Mouse (Mus musculus) T-helper 1 cell (primary cell): ENCODE measurements around the gene Kctd17.

Experiments
- in situ Hi-C: fragments of 300-600 bp; cut with MboI, MseI; formaldehyde crosslinking; loops from one replicate; pipeline ENCODE4 v1.15.1; 2025; ENCODE audit warnings: high pct_unique_total_duplicates

Kctd17 gene

DNA sequence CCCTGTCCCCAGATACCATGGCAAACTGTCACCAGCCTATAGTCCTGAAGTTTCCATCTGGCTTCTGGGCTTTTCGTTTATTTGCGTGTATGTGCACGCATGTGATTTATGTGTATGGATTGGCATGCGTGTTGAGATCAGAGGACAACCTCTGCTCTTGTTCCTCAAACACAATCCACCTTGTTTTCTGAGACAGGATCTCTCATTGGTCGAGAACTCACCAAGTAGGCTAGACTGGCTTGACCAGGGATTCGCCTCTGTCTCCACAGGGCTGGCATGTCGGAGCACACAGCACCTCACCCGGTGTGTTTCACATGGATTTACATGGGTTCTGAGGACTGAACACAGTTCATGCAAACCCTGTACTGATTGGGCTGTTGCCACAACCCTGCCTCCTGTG is 14.2 kb upstream of the Kctd17 start:
- in situ Hi-C loops, result no loop called here

DNA sequence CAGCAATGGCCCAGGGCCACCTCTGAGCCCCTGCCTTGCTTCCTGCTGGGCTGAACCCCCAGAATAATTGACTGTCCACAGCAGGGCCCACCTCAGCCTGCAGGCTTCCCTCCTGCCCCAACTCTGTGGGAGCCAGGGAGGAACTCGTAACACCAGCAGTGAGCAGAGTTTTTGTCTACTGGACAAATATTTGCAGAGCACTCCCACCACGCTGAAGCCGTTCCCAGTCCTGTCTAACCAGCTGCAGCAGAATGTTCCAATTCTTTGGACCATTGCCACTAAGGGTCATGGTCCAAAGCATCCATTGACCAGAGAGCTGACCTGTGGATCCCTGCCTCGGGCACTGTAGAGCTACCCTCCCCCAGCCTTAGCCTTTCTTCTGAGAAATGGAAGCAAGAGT is 11.4 kb upstream of the Kctd17 start:
- in situ Hi-C loops, result no loop called here

DNA sequence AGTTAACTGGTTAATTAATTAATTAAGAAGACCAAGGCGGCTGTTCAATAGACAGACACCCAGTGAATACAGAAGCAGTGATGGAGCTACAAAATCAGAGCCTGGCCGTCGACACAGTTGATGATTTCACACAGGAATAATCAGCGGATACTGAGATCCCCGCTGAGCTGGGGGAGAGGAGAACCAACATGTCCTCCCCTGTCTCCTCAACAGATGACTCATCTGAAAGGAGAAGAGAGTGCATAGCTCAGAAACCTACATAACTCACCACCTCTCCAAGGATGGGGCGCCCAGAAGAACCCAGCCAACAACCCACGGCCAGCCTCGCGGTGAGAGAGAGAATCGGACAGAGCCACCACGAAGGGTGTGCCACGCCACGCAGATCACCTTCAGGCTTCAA is 8.0 kb upstream of the Kctd17 start:
- in situ Hi-C loops, result no loop called here

DNA sequence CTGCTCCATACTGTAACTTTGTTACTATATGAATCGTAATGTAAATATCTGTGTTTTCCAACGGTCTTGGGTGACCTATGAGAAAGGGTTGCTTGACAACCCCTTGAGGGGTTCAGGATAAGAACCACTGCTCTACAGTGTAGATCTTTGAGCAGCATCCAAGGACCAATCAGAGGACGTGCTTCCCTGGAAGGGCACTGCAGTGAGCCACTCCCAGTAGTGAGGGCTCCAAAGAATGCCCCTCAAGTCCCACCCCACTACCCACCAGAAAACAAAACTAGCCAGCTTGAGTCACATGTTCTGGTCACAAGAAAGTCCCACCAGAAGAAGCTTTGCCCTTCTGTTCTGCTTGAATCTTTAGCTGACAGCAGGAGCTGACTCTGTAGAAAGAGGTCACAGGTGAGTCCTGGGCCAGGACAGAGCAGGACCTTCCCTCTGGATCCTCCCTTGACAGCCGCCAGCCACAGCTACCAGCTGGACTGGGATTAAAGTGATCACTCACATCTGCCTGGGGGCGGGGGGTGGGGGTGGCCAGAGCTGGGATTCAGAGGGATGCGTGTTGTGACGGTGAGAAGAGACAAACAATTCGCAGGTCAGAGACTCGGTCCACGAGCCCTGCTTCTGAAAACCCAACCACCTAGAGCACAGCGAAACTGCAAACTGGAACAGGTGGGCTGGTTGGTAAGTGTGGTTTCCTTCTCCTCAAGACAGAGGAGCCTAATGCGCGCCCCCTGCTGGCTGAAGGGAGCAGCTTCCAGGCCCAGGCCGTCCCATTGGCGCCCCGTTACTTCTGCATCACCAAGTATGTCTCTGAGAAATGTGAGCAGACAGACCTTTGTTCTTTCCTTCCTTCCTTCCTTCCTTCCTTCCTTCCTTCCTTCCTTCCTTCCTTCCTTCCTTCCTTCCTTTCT is 6.1 kb upstream of the Kctd17 start:
- in situ Hi-C loops, result no loop called here

DNA sequence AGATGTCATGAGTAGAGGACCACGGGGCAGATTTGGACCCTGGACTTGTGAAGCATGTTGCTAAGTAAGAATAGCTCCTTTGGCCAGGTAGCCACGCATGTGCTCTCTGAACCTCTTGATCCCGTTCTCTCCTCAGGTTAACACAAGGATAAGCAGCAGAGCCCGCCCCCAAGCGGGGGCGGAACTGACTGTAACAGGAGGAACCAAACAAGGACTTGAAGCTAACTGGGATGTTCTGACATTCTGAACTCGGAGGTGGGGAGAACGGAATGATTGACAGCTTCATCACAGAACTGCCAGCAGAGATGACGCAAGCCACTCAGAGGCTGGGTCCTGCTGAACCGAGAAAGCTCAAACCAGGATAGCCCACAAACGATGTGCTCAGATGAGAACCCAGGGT is 3.9 kb upstream of the Kctd17 start:
- in situ Hi-C loops, result no loop called here

DNA sequence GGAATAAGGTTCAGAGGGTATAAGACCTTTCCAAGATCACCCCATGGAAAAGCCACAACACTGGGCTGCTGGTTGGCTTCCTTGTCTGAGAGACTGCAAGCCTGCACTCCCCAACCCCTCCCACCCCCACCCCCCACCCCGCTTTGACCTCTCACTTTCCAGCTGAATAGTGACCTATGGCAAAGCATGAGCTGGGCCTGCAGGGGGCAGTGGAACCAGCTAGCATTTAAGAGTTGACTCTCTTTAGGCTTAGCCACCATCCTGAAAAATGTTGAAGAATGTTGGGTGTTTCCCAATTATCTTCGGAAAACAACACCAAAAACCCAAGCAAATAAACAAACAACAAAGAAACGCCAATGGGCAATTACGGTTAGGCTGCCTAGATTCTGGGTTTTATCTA is 3.1 kb upstream of the Kctd17 start:
- in situ Hi-C loops, result no loop called here

DNA sequence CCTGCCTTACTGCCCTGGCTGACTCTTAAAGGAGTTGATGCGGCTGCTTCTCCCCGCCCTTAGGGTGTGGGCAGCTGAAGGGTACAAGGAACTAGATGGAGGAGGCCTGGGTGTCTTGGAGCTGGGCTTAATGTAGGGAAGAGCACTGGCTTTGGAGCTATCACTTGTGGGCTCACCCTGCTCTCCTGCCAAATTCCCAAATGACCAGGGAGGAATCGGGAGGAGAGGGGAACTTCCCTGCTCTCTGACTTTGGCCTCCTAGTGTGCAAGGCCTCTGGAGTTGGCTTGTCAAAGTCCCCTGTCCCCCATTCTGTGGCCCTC is 735 bp downstream of the Kctd17 start:
- in situ Hi-C loops, result no loop called here

DNA sequence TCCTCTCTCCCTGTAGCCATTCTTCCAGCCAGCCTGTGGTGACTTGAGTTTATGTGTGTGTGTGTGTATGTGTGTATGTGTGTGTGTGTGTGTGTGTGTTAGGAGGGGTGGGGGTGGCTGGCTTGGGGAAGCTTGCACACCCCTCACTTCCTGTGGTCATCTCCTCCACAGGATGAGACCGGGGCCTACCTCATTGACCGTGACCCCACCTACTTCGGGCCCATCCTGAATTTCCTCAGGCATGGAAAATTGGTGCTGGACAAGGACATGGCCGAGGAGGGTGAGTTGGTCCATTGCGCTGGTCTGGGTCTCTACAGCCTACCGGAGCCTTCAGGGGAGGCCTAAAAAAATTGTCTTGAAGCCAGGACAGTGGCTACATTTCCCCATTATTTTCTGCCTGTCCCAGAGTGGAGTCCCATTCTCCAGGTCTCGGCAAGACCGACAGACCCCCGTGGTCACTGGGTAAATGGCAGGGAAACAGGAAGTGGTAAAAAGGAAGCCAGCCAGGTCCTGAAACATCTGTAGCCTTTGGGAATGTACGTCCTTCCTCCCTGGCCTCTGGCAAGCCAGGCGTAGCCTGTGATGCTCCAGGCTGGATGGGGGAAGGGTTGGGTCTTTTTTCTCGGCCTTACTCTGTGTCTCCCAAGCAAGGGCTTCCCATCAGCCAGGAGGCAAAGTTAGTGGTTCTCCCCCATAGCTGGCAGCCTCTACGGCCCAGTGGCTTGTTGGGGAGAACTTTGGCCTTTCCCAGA is 1.7 kb downstream of the Kctd17 start:
- in situ Hi-C loops, result no loop called here

DNA sequence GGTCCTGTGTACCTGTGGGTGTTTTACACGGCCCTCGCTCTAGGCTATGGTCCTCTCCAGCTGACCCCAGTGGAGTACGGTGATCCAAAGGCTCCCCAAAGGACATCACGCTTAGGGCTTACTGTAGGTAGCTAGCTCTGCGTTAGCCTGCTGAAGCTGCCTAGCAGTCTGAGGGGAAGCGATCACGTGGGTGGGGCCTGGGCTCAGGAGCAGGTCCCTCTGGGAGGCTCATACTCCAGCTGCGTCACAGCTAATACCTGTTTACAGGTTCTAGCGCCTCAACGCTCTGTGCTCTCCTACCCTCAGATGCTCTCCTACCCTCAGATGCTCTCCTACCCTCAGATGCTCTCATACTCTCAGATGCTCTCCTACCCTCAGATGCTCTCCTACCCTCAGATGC is 2.5 kb downstream of the Kctd17 start:
- in situ Hi-C loops, result no loop called here

DNA sequence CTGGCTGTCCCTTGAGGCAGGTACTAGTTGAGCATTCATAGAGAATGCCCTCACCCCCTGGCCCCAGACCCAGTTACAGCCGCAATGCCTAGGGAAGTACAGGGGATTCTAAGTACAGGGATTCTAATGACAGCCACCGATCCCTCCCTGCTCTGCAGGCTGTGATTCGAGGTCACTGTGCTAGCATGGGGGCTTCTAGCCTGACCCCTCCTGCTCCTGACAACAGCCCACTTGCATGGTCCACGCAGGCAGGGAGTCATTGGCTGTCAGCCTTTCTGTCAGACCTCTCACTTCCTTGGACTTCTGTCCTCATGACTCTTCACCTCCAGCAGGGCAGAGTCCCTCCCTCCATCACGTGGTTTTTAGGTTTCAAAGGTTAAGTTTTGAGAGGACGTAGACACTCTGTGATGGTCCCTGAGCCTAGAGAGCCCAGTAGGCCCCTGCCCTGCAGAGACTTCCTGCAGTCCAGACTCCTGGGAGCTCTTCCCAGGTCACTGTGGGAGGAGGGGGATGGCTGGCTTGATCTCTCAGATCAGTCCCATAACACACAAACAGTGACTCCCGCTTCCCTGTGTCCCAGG is 3.3 kb downstream of the Kctd17 start:
- in situ Hi-C loops, result no loop called here

DNA sequence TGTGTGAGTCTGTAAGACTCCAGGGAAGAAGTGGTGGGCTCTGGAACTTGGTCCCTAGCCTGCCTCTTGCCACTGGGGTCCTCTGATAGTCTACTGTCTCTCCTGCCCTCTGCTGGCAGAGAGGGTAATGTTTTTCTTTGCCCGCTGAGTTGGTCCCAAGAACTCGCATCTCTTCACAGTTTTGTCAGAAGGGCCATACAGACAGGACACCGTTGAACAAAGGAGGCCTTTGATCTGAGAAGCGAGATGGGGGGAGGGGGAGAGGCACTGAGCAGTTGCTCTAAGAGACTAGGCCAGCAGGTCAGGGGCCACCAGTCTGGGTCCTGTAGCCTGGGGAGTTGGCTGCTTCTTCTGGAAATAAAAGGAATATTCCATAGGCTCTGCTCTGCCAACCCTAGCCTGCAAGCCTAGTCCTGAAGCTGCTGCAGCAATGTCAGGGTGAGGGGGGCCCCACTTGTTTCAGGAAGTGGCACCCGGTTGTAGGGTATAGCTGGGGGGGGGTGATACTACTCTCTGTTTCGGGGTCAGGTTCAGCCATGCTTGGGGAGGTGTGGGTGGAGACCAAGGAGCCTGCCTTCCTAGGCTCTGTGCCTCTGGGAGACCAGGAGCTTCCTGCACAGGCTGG is 6.6 kb downstream of the Kctd17 start:
- in situ Hi-C loops, result no loop called here

DNA sequence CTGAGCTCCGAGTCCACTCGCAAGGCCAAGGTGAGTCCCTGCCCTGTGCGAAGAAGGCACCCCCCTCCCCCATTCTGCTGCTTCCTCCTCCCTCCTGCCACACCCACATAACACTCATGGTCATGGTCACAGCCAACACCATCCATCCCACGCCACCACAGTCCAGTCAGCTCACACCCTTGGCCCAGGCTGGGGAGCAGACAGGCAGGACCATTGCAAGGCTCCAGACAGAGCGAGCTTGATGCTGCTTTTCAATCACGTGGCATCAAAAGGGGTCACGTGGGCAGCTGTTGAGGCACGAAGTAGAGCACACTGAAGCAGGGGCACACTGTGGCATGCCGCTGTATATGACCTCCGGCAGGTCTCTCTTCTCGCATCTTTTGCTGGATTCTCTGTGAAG is 7.3 kb downstream of the Kctd17 start:
- in situ Hi-C loops, result no loop called here

DNA sequence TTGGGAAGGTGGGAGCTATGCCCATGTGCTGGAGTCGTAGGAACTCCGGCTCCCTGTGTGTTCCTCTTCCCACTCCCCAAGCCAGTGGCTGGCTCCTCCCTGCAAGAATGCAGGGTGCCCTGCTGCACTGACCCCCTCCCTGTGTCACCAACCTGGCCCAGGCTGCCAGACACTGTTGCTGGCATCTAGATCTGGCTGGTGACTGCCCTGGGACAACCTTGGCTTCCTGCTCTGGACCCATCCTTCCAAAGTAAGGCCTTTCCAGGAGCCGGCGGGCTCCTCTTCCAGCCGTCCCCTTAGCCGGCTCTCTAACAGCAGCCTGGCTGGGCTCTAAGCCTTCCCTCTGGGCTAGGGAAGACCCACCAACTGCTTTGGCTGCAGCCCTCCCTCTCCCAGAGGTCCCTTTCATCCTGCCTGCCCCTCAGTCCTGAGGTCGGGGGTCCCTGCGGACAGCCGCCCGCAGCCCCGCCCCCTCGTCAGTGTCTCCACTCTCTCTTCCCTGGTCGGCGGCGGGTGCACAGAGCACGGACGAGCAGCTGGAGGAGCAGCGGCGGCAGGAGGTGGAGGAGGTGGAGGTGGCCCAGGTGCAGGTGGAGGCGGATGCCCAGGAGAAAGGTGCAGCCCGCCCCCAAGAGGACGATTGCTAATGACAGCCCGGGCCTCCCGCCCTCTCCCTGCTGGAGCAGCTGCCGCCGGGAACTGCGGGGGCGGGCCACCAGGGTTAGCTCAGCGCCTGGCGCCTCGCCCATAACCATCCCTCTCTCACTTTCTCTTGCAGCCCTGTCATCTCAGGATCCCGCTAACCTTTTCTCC is 8.2 kb downstream of the Kctd17 start:
- in situ Hi-C loops, result no loop called here

DNA sequence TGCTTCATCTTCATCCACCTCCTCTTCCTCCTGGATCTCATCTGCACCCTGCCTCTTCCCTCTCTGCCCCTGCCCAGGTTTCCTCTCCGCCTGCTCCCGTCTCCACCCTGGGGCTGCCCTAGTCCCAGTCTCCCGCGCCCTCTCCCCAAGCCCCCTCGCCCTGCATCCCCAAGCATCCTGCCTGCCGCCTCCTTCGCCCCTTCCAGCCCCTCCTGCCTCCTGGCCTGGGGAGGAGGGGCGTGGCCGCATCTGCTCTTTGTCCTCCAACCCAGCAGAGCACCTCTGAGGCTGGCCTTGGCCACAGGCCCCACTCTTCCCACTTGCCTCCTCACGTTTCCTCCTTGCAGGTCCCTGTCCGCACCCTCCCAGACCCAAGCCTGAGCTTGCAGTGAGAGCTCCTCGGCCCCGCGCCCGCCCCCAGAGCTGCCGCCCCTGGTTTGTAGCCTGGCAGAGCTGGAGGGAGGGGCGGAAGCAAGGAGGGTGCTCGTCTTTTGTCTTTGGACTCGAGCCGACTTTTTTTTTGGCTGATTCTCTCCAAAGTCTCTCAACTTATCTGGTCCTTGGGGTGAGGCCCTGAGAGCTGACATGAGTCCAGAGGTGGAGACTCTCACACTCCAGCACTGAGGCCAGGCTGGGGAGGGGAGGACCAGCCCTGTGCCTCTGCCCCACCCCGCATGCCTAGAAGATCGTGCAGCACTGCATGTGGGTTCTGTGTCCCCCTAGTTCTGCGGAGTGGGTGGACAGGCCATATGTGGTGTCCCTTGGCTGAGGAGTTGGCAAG is 9.1 kb downstream of the Kctd17 start:
- in situ Hi-C loops, result no loop called here

DNA sequence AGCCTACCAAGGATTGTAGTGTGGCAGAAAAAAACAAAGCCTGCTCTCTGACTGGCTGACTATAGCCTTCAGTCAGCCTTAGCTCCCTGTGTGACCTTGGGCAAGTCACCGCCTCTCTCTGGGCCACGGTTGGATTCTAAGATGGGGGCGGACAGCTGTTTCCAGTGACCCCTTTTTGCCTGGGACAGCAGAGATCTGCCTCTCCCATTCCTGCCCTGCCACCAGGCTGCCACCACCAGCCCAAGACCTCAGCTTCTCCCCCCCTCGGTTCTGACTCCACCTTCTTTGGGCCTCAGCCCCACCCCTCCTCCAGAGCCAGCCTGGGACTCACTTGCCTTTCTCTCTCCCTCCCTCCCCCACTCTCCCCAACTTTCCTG is 9.6 kb downstream of the Kctd17 start:
- in situ Hi-C loops, result no loop called here

DNA sequence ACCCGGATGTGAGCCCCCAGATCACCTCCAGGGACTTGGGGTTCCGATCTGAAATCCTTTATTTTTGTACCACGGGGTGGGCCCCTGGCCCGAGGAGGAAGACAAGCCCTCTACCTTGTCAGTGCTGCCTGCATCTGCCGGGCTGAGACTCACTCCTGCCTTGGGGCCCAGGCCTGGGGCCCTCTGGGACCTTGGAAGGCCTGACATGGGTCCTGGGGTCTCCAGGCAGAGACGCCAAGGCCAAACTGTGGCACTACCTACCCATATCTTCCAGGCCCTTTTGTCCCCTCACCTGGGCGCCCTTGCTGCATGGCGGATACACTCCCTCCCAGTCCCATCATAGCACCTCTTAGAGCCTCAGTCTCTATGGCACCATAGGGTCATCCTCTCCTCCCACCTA is 10.1 kb downstream of the Kctd17 start:
- in situ Hi-C loops, result no loop called here

DNA sequence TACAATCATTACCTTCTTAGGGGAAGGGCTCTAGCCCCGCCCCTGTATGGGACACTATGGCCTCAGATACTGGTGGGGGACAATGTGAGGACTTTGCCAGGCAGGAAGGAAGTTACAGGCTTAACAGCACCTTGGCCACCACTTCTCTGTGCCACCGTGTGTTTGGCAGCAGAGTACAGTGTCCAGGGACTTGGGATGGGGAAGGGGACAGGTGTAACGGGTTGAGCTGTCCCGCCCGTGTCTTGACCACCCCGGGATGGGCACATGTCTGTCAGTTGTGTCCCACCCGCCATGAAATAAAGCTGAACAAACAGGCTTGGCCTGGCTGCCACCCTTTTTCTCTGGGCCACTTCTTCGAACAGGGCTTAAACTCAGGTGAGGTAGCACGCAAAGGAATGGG is 10.6 kb downstream of the Kctd17 start:
- in situ Hi-C loops, result no loop called here

DNA sequence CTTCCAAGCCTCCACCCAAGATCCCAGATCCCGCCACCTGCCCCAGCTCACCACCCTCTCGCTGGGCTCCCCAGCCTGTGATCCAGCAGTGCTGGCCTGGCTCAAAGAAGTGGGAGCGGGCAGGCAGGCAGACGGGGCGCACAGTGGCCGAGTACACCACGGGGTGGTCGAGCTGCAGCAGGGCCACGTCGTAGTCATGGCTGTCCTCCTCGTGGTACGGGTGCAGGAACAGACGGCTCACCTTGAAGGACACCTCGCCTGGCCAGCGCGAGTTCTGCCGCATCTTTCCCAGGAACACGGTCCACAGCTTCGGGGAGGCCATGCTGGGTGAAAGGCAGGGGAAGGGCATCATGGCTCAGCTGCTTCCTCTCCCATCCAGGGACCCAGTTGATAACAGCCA is 13.9 kb downstream of the Kctd17 start:
- in situ Hi-C loops, result no loop called here

DNA sequence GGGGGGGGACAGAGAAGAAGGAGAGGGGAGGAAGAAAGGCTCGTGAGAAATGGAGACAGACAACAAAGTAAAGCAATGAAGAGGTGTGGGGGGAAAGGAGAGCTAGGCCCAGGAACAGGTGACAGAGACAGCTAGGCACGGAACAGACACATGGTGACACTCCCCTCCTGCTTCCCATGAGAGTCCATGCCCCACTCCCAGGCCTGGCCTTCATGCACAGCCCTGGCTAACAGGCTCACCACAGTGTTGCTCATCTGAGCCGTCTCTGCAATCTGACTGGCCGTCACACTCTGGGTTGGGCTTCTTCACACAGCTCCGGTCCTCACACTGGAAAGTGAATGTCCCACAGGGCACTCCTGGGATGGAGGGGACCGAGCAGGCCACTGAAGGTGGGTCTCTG is 15.5 kb downstream of the Kctd17 start:
- in situ Hi-C loops, result no loop called here

DNA sequence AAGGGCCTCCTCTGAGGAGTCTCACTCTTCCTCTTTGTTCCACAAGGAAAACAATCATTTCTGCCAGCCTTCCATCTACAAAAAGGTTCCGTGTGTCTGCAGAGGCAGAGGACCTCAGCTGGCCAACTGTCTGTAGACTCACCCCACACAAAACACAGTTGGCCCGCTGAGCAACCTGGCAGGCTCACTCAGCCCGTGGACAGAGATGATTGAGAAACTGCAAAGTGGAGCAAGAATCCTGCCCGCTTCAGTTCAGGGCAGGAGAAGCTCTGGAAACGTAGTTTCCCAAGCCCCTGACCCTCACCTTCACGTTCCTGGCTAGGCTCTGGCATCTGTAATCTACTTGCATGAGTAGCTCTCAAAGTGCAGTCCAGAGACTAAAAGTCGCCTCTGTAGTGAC is 18.8 kb downstream of the Kctd17 start:
- in situ Hi-C loops, result loop anchor here (5.0 kb wide), 2 partner anchors 35 to 90 kb away; no protein-coding TSS in a partner anchor
